Mouse (Mus musculus) liver, postnatal 0 days (tissue): ENCODE results near the gene Gm43191. TPM values are rescaled to one million over a fixed set of nuclear protein-coding genes. Genes with fewer than 3 reads are reported as not detected.

Experiments
- ATAC-seq: fragments of 200-750 bp; cut with Nextera tagmentation; 2 replicates; pipeline ENCODE4 v1.8.0; 2017; ENCODE audit warnings: mild to moderate bottlenecking, moderate library complexity
- DNase-seq: peaks from one replicate; pipeline ENCODE4 v3.0.0-alpha.2; 2016
- H3K27ac ChIP-seq: fragments of 300-500 bp; sonication (generic); 2 replicates; pipeline ENCODE4 v1.5.1; 2014; ENCODE audit warnings: antibody characterized with exemption, moderate library complexity, mild to moderate bottlenecking, low read depth
- H3K27me3 ChIP-seq: fragments of 300-500 bp; sonication (generic); 2 replicates; pipeline ENCODE4 v1.6.1; 2014; ENCODE audit warnings: low read length, control low read depth, mixed read lengths; ENCODE audit not compliant: insufficient read depth
- H3K36me3 ChIP-seq: fragments of 300-500 bp; sonication (generic); replicated peaks from 2 replicates; pipeline ENCODE4 v1.6.1; 2014; ENCODE audit warnings: mild to moderate bottlenecking, control low read depth, low read length, moderate library complexity, mixed read lengths; ENCODE audit not compliant: insufficient read depth
- H3K4me1 ChIP-seq: fragments of 300-500 bp; sonication (generic); 2 replicates; pipeline ENCODE4 v1.6.1; 2014; ENCODE audit warnings: antibody characterized with exemption, mild to moderate bottlenecking, control low read depth; ENCODE audit not compliant: insufficient read depth
- H3K4me2 ChIP-seq: fragments of 300-500 bp; sonication (generic); 2 replicates; pipeline ENCODE4 v1.6.1; 2014; ENCODE audit warnings: low read depth, mild to moderate bottlenecking, low read length, moderate library complexity, mixed read lengths
- H3K4me3 ChIP-seq: fragments of 300-500 bp; sonication (generic); 2 replicates; pipeline ENCODE4 v1.5.1; 2014; ENCODE audit warnings: low read depth, low read length
- H3K9ac ChIP-seq: fragments of 300-500 bp; sonication (generic); replicated peaks from 2 replicates; pipeline ENCODE4 v1.6.1; 2014; ENCODE audit warnings: mild to moderate bottlenecking, moderate library complexity
- H3K9me3 ChIP-seq: fragments of 300-500 bp; sonication (generic); 2 replicates; pipeline ENCODE4 v1.6.1; 2016; ENCODE audit warnings: mild to moderate bottlenecking, control low read depth, low read length, mixed read lengths
- CTCF ChIP-seq: sonication (generic); IDR thresholded peaks from 2 replicates; pipeline ENCODE4 v1.5.1; 2016; ENCODE audit warnings: antibody characterized with exemption, low read depth
- EP300 ChIP-seq: IDR thresholded peaks from 2 replicates; pipeline ENCODE4 v1.6.1; 2016; ENCODE audit warnings: antibody characterized with exemption, low read depth, mild to moderate bottlenecking
- WGBS: fragments of 180-500 bp; shearing (Covaris S2); extraction: QIAGEN DNeasy Blood & Tissue Kit; methylation state at CpG from one replicate; pipeline ENCODE4 v1.1.7; 2014; ENCODE audit not compliant: insufficient replicate concordance; 5-methylcytosine and 5-hydroxymethylcytosine counted together
- polyA plus RNA-seq: library from polyadenylated mRNA; unstranded; fragments of >200 nt; fragmentation: Nextera tagmentation; extraction: Ambion mirVana; gene quantifications from 2 replicates; pipeline ENCODE4 v1.2.1, GENCODE M21; 2015

Gm43191 gene
- polyA plus RNA-seq, 1 experiment from 2014 or later = not detected

GRCm38 (mm10) chr3:116653278-116653945 is 27.6 kb downstream of the Gm43191 start:
- WGBS = 56% methylated on average over 5 of the region's 5 CpGs
- TF ChIP-seq CTCF (no peak), EP300 (no peak)
- ATAC-seq = no peak
- H3K4me2 ChIP-seq = no peak overlapping the region
- no peak overlapping the region for H3K9ac ChIP-seq
- peaks cover 15% of the 10 kb centered on the region for H3K36me3 ChIP-seq
- no peak for DNase-seq
- H3K27me3 ChIP-seq = no peaks in the 10 kb centered on the region
- no peak overlapping the region for H3K27ac ChIP-seq
- H3K4me1 ChIP-seq = peaks cover 28% of the 10 kb centered on the region
- H3K9me3 ChIP-seq = no peaks in the 10 kb centered on the region
- no peak overlapping the region for H3K4me3 ChIP-seq

- no peaks in the 10 kb centered on the region for H3K27me3 ChIP-seq
- 72% methylated on average over 3 of the region's 3 CpGs for WGBS
- no peak overlapping the region for H3K4me3 ChIP-seq
- no peak overlapping the region for H3K9ac ChIP-seq
- DNase-seq (no peak), ATAC-seq (no peak)
- peaks cover 19% of the 10 kb centered on the region for H3K36me3 ChIP-seq
- peaks cover 15% of the 10 kb centered on the region for H3K4me1 ChIP-seq
- H3K27ac ChIP-seq = no peak overlapping the region
- TF ChIP-seq CTCF (no peak), EP300 (no peak)
- H3K4me2 ChIP-seq = no peak overlapping the region
- H3K9me3 ChIP-seq = no peaks in the 10 kb centered on the region
Observed at GRCm38 (mm10) chr3:116652033-116652446, 29.0 kb downstream of the Gm43191 start.

GRCm38 (mm10) chr3:116650698-116651097 is 30.4 kb downstream of the Gm43191 start:
- H3K4me3 ChIP-seq = no peak overlapping the region
- H3K27me3 ChIP-seq = no peaks in the 10 kb centered on the region
- 91% methylated on average over 9 of the region's 9 CpGs for WGBS
- no peak overlapping the region for H3K9ac ChIP-seq
- DNase-seq (no peak), ATAC-seq (no peak)
- no peak overlapping the region for H3K27ac ChIP-seq
- peaks cover 28% of the 10 kb centered on the region for H3K36me3 ChIP-seq
- no peaks in the 10 kb centered on the region for H3K9me3 ChIP-seq
- TF ChIP-seq EP300 = no peak
- TF ChIP-seq CTCF = no peak
- peaks cover 5% of the 10 kb centered on the region; the same call in 1 of the 2 replicates for H3K4me1 ChIP-seq
- H3K4me2 ChIP-seq = no peak overlapping the region

- DNase-seq (no peak), ATAC-seq (no peak)
- WGBS = 76% methylated on average over 7 of the region's 7 CpGs
- no peak overlapping the region for H3K4me3 ChIP-seq
- no peak overlapping the region for H3K4me2 ChIP-seq
- TF ChIP-seq CTCF (no peak), EP300 (no peak)
- peaks cover 4% of the 10 kb centered on the region; the same call in 1 of the 2 replicates for H3K4me1 ChIP-seq
- H3K36me3 ChIP-seq = peaks cover 39% of the 10 kb centered on the region
- peak overlapping the region; percentile 55 for H3K27ac ChIP-seq
- no peaks in the 10 kb centered on the region for H3K27me3 ChIP-seq
- no peak overlapping the region for H3K9ac ChIP-seq
- no peaks in the 10 kb centered on the region for H3K9me3 ChIP-seq
Observed at GRCm38 (mm10) chr3:116648805-116649204, 32.3 kb downstream of the Gm43191 start.

- Histone ChIP-seq H3K27ac (peak overlapping the region; percentile 59), H3K9me3 (no peaks in the 10 kb centered on the region), H3K4me3 (no peak overlapping the region), H3K27me3 (no peaks in the 10 kb centered on the region), H3K4me2 (no peak overlapping the region), H3K36me3 (peaks cover 60% of the 10 kb centered on the region), H3K9ac (no peak overlapping the region), H3K4me1 (peaks cover 2% of the 10 kb centered on the region; the same call in 1 of the 2 replicates)
- DNase-seq = no peak
- WGBS = 69% methylated on average over 1 of the region's 1 CpGs
- ATAC-seq = peak; percentile 62
- TF ChIP-seq EP300 (no peak), CTCF (no peak)
Observed at GRCm38 (mm10) chr3:116646387-116646786, 34.7 kb downstream of the Gm43191 start.

- 73% methylated on average over 2 of the region's 2 CpGs for WGBS
- ATAC-seq (no peak), DNase-seq (no peak)
- Histone ChIP-seq H3K9me3 (no peaks in the 10 kb centered on the region), H3K9ac (no peak overlapping the region), H3K4me2 (no peak overlapping the region), H3K36me3 (peaks cover 77% of the 10 kb centered on the region), H3K27ac (no peak overlapping the region), H3K4me3 (no peak overlapping the region), H3K4me1 (peaks cover 8% of the 10 kb centered on the region), H3K27me3 (no peaks in the 10 kb centered on the region)
- TF ChIP-seq EP300 (no peak), CTCF (no peak)
Observed at GRCm38 (mm10) chr3:116642373-116642772, 38.7 kb downstream of the Gm43191 start.
